Mouse (Mus musculus): ENCODE data around the gene Hoxa7.

Hoxa7 gene

DNA sequence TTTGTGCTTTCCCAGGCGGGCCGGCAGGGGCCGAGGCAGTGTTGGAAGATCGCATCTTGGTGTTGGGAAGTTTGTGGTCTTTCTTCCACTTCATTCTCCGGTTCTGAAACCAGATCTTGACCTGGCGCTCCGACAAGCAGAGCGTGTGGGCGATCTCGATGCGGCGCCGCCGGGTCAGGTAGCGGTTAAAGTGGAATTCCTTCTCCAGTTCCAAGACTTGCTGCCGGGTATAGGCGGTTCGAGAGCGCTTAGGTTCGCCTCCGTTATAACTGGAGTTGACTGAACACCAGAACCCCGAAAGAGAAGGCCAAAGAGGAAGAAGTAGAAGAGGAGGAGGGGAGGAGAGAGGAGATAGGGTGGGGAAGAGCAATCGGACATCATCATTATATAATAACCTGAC, 31.2 kb downstream of the Hoxa7 start:
- DNase-seq = no peak

DNA sequence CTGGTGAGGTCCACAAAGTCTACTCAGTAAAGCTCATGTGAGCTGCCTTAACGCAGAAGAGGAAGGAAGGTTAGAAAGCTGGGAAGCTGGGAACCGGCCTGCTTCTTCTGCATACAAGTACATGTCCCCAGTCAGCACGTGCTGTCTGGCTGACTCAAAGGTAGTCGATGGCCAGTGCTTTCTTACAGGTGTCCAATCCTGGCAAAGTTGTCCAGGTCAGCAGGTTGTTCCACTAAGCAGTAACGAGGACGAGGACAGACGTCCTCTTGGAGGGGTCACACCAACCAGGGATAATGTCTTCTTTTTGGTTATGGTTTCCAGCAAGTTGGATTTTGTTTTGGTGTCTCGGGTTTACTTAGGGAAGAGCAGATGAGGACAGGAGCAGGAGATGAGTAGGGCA, 31.7 kb downstream of the Hoxa7 start:
- DNase-seq = no peak

DNA sequence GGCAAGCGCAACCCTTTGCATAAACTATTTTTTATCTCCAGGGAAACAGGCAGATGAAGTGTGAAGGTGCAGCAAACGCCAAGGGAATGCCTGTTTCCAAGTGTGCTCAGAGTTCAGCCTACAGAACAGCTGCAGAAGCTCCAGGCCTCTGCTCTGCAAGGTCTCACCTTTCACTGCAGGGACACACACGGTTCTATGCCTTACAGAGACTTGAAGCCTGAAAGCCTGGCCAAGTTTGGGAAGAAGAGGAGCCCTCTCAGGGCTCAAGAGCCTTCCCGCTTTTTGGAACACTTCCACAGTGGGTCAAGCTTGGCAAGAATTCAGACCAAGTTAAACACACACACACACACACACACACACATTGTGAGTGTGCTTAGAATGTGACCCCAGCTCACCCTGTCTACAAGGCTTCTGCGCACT, 32.5 kb downstream of the Hoxa7 start:
- DNase-seq = no peak

DNA sequence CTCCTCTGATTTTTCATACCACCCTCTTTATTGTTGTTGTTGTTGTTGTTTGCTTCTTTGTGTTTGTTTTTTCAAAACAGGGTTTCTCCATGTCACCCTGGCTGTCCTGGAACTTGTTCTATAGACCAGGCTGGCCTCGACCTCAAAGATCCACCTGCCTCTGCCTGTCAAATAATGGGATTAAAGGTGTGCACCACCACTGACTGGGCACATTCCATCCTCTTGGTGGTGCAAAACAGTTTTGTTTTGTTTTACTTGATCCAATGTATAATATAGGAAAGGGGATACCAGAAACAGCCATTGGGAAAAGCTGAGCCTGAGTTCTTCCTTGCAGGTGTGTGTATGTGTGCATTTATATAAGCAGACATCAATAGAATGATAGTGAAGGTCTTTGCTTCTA, 35.2 kb downstream of the Hoxa7 start:
- no peak for DNase-seq

DNA sequence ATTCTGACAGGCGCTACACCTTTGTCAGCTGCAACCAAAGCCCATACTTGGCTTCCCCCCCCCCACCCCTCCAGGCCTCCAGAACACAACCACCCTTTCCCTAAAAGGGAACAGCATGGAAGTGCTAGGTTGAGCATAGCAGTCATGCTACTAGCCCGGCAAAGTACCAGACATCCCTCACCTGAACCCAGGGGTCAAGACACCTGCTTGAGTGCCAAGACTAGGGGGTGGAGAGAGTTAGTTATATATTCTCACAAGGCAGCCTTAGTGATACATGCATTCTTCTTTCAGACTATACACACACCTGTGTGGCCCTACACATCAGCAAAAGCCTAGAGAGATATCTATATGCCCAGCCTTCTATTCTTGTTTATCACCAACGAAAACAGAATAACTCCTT, 35.8 kb downstream of the Hoxa7 start:
- DNase-seq = no peak

DNA sequence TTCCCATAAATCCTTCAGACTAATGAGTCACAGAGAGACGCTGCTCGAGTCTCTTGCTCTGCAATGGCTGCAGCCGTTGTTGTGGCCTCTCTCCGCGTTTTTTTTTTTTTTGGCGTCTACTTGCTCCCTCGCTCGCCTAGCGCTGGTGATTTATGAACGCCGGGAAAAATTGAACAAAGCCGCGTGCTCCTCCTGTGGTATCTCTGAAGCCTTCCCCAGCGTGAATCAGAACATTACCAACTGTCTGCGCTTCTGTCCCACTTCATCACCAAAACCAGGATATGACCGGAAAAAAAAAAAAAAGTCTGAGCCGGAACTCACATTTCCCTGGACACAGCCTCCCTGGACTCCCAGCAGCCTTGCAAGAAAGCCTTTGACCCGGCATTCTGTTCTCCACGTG, 36.4 kb downstream of the Hoxa7 start:
- DNase-seq = no peak

DNA sequence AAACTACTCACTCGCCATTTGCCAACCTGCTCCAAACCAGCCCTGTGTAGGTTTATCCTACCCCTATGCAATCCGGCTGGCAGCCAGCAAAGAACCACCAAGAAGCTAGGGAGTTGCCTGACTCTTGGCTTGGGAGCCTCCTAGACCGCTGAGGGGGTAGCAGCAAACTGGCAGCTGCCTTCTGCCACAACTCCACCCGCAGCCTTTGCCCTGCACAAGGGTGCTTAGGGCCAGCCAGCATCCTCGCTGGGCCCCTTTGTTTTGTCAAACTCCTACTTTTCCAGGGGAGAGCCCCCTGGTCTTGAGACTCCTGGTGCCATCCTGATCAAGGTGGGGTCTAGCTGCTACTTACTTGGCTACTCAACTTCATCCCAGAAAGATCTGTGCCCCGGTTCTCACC, 37.0 kb downstream of the Hoxa7 start:
- no peak for DNase-seq

DNA sequence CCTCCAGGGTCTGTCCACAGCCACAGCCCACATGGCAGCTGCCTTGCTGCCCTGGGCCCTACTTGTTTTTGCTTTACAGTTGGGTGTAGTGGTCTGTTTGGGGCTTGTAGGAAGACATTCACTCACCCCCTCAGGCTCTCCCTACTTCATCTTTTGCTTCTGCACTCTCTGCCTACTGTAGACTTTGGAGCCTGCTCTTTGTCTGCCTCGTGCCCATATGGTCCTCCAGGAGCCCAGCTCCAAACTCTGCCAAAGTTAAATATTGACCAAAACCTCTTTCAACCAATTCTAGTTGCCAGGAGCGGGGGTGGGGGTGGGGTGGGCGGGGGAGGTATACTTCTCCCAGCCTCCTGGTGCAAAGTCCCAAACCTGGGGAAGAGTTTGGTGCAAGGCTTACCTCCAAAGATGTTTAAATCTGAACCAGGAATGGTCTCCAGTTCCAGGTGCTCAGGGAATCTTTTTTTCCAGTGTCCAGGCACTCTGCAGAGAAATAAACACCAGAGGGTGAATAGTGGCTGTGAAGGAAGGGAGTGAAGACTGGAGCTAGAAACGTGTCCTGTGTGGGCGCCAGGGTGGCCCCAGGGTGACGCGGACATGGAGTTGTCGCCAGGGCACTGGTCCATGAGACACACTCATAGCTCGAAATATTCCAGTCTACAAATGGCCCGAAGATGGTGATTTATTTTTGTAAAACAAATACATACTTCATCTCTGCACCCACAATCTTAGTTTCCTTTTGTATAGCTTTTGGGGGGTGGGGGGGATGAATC, 38.2 kb downstream of the Hoxa7 start:
- DNase-seq = no peak

DNA sequence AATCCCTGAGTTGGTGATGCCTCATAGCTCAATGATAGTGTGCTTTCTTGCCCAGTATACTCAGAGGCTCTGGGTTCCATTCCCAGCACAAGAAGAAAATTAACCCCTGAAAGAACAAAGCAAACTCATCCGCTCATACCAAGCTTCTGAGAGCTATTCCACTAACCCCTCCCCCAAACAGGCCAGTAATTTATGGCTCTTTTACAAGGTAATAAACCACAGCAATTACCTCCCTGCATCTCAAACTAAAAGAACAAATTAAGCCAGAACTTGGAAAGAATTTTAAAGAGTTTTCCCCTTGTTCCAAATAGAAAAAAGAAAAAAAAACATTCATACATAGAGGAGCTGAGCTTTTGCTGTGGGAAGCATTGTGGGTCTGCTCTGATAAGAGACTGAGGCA, 38.9 kb downstream of the Hoxa7 start:
- no peak for DNase-seq

DNA sequence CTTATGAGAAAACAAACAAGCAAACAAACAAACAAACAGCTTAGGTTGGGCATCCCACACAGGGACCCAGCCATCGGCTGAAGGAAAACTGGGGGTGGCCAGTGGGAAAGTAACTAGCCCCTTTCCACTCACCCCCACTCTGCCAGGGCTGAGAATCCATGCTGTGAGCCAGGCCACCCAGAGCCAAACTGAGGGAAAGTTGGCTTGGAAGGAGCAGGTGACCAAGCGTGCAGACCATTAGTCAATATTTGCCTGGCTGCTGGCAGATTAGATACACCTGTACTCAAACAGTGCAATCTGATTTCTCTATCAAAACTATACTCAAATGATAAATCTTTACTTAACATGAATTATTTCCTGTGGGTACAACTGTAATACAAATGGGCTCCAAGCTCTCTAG, 39.6 kb downstream of the Hoxa7 start:
- no peak for DNase-seq

DNA sequence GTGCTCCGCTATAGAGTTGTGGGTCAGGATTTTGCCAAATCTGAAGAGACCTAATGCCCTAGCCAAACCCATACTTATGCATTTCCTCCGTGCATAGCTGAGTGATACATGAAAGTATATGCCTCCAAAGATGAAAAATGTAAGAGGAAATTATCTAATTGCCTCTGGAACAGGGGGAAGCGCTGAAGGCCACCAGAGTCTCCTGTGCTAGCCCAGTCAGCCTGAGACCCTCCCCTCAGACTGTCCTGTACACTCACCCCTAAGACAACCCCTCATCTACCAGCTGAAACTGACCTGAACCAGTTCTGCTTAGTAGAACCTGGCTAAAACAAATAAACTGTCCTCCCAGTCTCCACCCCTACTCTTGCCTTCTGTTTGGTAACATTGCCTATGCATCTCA, 40.9 kb downstream of the Hoxa7 start:
- no peak for DNase-seq

DNA sequence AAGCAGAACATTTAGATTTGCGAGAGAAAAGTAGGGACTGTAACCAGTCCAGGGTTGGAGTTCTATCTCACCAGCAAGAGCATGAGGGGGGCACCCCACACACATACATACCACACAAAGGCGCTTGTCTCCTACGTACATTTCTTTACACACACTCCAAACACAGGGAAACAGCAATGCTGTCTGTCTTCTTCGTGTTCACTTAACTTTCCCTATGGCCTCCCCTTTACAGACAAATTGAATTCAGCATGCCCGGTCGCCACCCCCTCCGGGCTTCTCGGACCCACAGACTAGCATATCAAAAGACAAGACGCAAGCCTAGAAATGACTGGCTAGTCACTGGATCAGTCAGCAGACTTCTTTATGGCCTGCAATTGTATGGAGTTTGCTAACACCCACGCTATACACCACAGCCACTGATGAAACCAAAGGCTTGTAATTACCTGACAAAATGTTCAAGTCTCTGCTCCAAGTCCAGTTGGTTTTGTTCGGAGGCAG, 41.4 kb downstream of the Hoxa7 start:
- DNase-seq = no peak

DNA sequence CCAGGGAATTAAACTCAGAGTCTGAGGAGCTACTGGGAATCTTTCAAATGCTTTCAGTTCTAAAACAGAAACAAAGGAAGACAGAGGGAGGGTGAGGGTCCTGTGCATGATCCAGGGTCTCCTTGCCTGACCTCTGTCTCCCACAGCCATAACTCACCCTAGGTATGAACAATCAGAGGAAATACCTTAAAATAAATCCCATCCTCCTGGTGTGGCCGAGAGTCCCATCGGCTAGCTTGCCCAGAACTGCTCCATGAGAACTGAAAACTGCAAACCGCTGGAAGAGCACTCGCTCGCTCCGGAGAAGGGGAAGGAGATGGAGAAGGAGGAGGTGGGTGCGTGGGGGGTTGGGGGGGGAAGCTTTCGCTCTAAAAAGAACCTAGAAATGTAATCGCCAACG, 42.0 kb downstream of the Hoxa7 start:
- DNase-seq = no peak

DNA sequence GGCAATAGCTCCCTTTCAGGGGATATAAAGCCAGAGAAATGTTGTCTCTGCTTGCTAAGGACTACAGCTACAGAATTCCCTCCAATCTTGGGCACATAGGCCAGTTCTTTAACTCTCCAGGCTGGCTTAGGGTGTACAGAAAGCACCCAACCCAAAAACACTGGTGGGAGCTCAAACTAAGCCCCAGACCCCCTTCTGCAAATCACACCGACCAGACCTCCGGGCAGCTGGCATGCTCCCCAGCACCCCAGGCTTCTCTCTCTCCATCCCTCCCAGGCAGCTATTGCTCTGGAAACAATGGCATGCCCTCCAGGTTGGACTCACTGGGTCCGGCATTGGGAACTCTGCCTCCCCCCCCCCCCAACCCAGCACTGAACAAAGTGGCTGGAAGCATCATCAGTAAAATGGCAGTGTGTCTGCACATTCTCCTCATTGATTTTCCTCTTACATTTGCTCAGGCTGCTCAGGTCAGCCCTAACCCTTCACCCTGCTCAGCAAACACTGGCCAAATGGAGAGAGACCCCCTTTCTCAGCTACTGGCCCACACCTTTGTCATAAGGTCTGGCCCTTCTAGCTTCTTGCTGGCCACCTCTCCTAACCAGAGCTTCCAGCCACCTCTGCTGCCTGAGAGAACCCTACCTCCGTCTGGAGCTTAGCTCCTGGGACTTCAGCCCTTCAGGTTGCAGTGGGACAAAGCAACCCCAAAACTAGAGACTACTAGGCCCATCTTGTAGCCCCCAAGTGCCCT, 42.6 kb downstream of the Hoxa7 start:
- DNase-seq = no peak

DNA sequence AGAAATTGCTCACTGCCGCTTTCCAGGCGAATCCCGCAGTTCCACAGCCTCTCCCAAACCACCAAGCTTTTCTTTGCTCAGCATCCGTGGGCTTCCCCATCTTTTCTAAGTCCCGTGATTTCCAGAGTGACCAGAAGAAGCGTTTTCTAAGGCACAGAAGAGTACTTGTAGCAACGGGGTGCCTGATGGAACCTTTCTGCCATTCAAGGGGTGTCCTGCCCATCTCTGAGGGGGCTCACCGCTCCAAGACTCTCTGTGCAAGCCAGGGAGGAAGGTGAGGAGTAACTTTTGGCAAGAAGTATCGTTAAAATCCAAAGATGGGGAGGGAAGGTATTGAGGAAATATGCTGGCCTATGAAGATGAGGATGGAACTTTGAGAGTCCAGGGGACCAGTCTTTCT, 43.8 kb downstream of the Hoxa7 start:
- DNase-seq = no peak

DNA sequence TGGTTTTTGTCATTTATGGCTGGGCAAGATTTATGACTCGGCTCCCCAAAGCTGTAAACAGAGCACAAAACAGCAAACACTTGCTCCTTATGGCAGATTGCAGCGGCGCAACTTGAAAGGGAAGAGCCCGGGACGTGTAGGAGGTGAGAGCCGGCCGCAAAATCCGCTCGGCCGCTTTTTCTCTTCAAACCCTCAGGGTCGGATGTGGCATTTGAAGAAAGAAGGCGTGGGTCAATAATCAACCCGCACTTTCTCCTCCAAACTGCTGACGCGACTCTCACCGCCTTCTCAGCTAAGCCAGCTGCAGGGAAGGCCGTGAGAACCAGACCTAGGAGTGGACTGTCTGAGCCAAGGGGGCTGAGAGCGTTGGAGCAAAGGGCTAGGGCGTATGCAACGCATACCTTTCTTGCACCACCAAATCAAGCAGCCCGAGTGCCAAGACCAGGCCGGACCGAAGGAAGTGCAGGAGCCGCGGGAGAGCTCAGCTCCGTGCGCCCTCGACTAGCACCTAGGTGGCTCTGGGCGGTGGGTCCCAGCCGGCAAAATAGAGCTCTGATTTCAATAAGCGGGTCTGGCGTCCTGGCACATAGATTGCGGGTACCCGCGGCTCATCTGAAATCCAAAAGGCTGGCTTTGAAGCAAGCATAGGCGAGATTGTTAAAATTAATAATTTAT, 44.5 kb downstream of the Hoxa7 start, which contains the start of gene 5730596B20Rik:
Gene 5730596B20Rik, plus strand, starts transcription at position 438 of the 675 bp plus-strand sequence.
- DNase-seq = no peak

DNA sequence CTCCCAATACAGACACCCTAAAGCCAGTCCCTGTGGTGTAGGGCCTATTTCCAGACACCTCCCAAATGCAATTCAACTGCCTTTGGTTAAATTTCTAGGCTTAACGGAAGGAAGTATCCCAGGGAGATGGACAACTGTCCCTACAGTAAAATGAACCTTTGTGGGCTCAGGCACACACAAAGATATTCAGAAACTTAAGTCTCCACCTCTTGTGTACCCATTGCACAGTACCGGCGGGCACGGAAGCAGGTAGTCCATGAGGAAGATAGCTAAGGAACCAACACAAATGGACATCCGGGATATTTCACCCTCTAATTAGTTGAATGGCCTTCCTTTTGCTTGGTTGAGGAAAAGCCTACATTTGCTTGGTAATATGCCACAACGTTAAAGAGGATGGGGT, 45.3 kb downstream of the Hoxa7 start:
- no peak for DNase-seq

DNA sequence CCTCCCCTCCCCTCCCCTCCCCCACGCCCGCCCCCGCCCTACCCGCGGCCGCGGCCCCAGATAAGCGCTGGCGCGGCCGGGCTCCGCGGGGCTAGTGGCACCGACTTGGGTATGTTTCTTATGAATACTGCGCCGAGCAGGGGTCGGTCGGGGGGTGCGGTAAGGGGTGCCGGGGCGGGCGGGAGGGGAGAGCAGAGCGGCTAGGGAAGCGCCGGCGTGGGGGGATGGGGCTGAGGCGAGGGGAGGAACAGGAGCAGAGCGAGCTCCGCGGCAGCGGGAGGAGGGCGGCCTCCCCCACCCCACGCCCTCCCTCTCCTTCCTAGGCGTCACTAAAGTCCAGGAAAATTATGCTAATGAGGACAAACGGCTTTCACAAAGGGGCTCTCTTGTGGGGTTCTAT, 45.8 kb downstream of the Hoxa7 start:
- DNase-seq = no peak

DNA sequence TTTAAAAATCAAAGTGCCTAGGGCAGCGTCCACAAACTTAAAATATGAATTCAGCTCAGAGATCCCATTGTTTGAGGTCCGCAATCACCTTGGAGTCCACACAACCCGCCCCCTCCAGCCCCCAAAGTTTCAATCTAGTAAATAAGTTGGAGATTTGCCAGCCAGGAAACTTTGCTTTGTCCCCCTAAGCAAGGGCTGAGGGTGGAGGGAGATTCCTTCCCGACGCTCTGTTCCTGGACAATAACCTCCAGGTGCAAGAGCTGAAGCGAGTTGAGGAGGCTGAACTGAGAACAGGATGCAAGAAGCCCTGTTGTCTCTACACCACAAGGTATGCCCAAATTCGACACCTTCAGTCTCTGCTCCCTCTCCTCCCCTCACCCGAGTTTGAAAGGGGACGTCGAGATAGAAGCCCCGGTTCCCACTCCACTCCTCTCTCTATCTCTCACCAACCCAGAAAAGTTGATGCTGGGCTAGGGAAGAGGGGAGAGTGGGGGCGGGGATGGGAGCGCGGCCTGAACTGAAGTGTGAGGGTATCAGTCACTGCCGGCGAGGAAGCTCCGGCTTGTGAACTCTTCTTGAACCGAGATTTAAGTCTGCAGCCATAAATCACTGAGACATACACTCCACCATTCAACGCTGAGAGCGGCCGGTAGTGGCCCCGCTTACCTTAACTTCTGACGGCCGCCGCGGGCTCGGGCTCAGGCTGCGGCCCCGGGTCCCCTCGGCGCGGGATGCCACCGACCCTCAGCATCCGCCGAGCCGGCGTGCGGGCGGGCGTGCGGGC, 46.5 kb downstream of the Hoxa7 start:
- DNase-seq = no peak

DNA sequence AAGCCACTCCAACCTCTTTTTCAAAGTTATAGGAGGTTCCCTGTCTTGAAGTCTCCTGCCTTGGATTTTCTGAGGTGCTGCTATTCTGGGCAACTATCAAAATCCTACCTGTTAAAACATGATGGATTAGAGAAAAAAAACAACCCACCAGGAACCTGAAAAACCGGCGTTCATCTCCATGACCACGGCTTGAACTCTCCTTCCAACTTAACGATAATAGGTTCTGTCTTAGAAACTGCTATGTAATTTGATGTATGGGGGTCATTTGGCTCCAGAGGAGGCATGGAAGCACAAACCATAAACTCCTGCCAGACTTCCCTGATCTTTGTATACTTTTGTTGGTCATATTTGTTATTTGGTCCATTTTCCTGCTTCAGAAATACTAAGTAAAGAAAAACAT, 48.0 kb downstream of the Hoxa7 start:
- DNase-seq = no peak

DNA sequence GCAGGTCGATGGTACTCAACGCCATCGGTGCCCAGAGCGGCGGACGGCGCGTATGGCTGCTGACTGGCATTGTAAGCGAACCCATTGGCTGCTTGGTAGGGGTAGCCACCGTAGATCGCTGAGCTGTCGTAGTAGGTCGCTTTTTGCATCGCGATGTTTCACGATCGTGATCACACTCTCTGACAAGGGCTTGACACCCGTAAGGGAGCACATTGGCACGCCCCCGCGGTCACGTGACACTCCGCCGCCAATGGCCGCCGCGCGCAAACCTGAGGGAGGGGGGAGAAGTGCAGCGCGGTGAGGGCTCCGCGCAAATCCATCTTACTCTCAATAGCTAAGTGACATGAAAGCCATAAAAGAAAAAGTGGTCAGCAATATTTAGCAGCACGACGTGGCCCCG, 49.2 kb downstream of the Hoxa7 start:
- no peak for DNase-seq

DNA sequence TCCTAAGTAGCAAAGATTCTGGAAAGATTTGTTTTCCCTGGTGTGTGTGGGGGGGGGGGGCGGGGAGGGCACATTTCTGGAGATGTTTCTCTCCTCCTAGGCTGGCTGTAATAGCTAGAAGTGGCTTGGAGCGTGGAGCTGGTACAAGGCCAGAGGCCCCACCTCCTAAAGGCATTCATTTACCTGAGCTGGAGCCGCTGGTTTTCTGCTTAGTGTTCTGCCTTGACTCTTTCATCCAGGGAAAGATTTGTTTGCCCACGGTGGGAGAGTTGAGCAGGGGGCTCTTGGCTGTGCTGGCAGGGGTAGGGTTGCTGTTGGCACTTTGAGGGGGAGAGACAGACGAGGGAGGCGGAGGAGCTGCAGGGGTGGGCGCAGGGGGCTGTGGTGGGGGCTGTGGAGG, 49.7 kb downstream of the Hoxa7 start:
- no peak for DNase-seq

DNA sequence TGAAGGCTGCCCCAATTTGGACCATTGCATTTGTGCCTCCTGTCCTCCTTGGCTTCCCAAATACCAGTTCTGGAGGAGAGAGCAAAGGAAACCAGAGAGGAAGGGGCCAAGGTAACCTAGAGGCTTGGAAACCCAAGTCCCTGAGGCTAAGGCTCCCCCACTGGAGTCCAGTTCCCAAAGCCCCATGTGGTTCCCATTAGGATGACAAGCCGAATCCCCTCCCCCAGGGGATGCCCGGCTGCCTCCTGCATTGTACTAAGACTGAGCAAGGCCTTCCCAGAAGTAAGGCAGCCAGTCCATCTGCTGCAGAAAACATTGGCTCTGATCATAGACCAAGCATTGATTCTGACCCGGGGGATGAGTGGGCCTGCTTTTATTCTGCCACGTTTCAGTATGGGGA, 50.3 kb downstream of the Hoxa7 start:
- no peak for DNase-seq

All from right cerebral cortex, adult 18-20 months (tissue).